ENCODE assay signal across 15 mouse cellular contexts in the genomic region with DNA sequence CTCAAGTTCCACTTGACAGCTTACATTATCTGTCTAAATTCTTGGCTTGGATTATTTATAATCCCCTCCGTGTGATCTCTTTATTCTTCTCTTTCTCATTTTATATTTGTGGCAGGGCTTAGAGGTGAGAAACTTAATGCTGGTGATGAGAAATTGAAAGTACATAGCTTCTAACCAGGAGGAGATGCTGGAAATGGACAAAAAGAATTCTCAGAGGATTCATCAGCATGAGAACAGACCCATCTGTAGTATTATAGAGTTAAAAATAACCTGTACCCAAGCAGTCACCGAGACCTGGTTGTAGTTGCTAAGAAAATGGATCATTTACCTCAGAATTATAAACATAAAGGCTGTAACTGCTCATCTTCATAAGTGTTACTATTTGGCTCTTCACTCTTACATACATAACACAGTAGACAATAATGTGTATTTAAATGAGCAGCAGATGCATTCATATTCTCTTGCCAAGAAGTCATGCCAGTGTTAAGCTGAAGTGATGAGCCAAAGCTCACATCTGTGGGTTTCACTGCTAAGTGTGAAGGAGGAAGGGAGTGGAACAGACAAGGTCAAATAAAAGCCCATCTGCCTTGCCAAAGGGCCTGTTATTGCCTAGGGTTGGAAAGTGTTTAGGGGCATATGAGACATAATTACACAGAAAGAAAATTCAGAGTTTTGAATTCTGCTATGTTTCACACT.
DNase-seq lines count a peak whose midpoint lies in the region; ATAC-seq and TF ChIP-seq lines count a peak whose summit lies in the region.
"Had no signal": no experiment of that assay in that cellular context is flagged by ENCODE, and none has a peak within 500 bp of the region (broad histone marks: within the 10 kb centered on the region; RNA-seq: fewer than 3 reads in every experiment).

No protein-coding gene starts in this region.

- no peak for TF ChIP-seq CTCF in brain, embryonic 14.5 days (IDR thresholded peaks at IDR 0.05; ENCODE audit: borderline replicate concordance, extremely low read depth, insufficient read depth, insufficient read length)

- ATAC-seq in forebrain, embryonic 14.5 days, result peak; percentile 92

- no peak overlapping the region for H3K9ac ChIP-seq in forebrain, embryonic 14.5 days (ENCODE audit: low read length)
- H3K9ac ChIP-seq: embryonic facial prominence, embryonic 13.5 days; limb, embryonic 12.5 days; liver, embryonic 13.5 days; lung, embryonic 14.5 days had no signal

- no peaks in the 10 kb centered on the region for H3K36me3 ChIP-seq in forebrain, embryonic 14.5 days (ENCODE audit: control insufficient read depth, insufficient read depth, low read length)
- H3K36me3 ChIP-seq in forebrain, embryonic 10.5 days (replicated peaks), result no peaks in the 10 kb centered on the region
- H3K36me3 ChIP-seq: embryonic facial prominence, embryonic 13.5 days; heart, embryonic 10.5 days; limb, embryonic 12.5 days; liver, embryonic 13.5 days had no signal

- no peak overlapping the region for H3K4me3 ChIP-seq in forebrain, embryonic 14.5 days (ENCODE audit: low read depth, low read length)
- H3K4me3 ChIP-seq in forebrain, embryonic 10.5 days, result no peak overlapping the region
- H3K4me3 ChIP-seq: embryonic facial prominence, embryonic 13.5 days; heart, embryonic 10.5 days; limb, embryonic 12.5 days; liver, embryonic 13.5 days had no signal

- no peaks in the 10 kb centered on the region for H3K4me1 ChIP-seq in forebrain, embryonic 14.5 days (ENCODE audit: control insufficient read depth, insufficient read depth, low read length)
- no peaks in the 10 kb centered on the region for H3K4me1 ChIP-seq in forebrain, embryonic 10.5 days
- H3K4me1 ChIP-seq: embryonic facial prominence, embryonic 13.5 days; heart, embryonic 10.5 days; limb, embryonic 12.5 days; liver, embryonic 13.5 days had no signal

- no peak for TF ChIP-seq POLR2A in brain, embryonic 14.5 days (IDR thresholded peaks at IDR 0.05; ENCODE audit: borderline replicate concordance, extremely low read depth, insufficient read depth, insufficient read length, poor library complexity, severe bottlenecking)

- H3K27ac ChIP-seq in forebrain, embryonic 14.5 days (ENCODE audit: low read depth, low read length), result no peak overlapping the region
- no peak overlapping the region for H3K27ac ChIP-seq in forebrain, embryonic 10.5 days
- H3K27ac ChIP-seq: embryonic facial prominence, embryonic 13.5 days; heart, embryonic 10.5 days; limb, embryonic 12.5 days; liver, embryonic 13.5 days had no signal

- 59% methylated on average over 2 of the region's 2 CpGs for WGBS in forebrain, embryonic 14.5 days
- WGBS in forebrain, embryonic 10.5 days, result 85% methylated on average over 2 of the region's 2 CpGs

- no peak overlapping the region for H3K4me2 ChIP-seq in forebrain, embryonic 14.5 days (ENCODE audit: low read length)
- H3K4me2 ChIP-seq: embryonic facial prominence, embryonic 13.5 days; limb, embryonic 12.5 days; liver, embryonic 13.5 days; lung, embryonic 14.5 days had no signal

- peak; percentile 81 for DNase-seq in forebrain, embryonic 14.5 days (ENCODE audit: low spot score)
- no peak for DNase-seq in forebrain, embryonic 10.5 days (ENCODE audit: extremely low spot score, low spot score)
- DNase-seq in layer of hippocampus, adult 11-12 months (ENCODE audit: low spot score), result peak; percentile 3
- DNase-seq in layer of hippocampus, postnatal 25 days (ENCODE audit: extremely low spot score in 1 of 2, low spot score in 1 of 2), result no peak
- peak; percentile 47 for DNase-seq in brain, adult 2 months (ENCODE audit: low read depth, low spot score)
- DNase-seq in brain, embryonic 14.5 days (ENCODE audit: low read depth), result peak; percentile 90
- no peak for DNase-seq in right cerebral cortex, adult 18-20 months
- DNase-seq: kidney, adult 11 months; liver, embryonic 13.5 days; lung, postnatal 36 days; thymus, postnatal 14 days had no signal

- H3K9me3 ChIP-seq in forebrain, embryonic 14.5 days (replicated peaks; ENCODE audit: control insufficient read depth, low read length), result no peaks in the 10 kb centered on the region
- no peaks in the 10 kb centered on the region for H3K9me3 ChIP-seq in forebrain, embryonic 10.5 days
- H3K9me3 ChIP-seq: embryonic facial prominence, embryonic 13.5 days; heart, embryonic 10.5 days; limb, embryonic 12.5 days; liver, embryonic 13.5 days had no signal

- no peaks in the 10 kb centered on the region for H3K27me3 ChIP-seq in forebrain, embryonic 14.5 days (replicated peaks; ENCODE audit: control insufficient read depth, insufficient read depth, low read length)
- no peaks in the 10 kb centered on the region for H3K27me3 ChIP-seq in forebrain, embryonic 10.5 days (ENCODE audit: poor library complexity, severe bottlenecking)
- H3K27me3 ChIP-seq: embryonic facial prominence, embryonic 13.5 days; limb, embryonic 12.5 days; liver, embryonic 13.5 days had no signal

Comparison
In these comparisons a context has a peak if more than half of its experiments do, and no peak if none do; other contexts are left out.
1. DNase-seq: peak in forebrain, embryonic 14.5 days (single experiment), layer of hippocampus, adult 11-12 months (single experiment), brain, adult 2 months (single experiment) and brain, embryonic 14.5 days (single experiment); none in forebrain, embryonic 10.5 days (single experiment), layer of hippocampus, postnatal 25 days (0 of 2) and right cerebral cortex, adult 18-20 months (single experiment).